Mouse (Mus musculus) ES-Bruce4 (cell line): ENCODE results near the gene Zbtb16.

Source experiments
- CTCF ChIP-seq: IDR thresholded peaks from one replicate; pipeline ENCODE4 v1.8.1; 2011; ENCODE audit warnings: low read depth, low read length
- POLR2A ChIP-seq: IDR thresholded peaks from one replicate; pipeline ENCODE4 v1.8.1; 2011; ENCODE audit warnings: low read length; ENCODE audit not compliant: insufficient read depth

DNA sequence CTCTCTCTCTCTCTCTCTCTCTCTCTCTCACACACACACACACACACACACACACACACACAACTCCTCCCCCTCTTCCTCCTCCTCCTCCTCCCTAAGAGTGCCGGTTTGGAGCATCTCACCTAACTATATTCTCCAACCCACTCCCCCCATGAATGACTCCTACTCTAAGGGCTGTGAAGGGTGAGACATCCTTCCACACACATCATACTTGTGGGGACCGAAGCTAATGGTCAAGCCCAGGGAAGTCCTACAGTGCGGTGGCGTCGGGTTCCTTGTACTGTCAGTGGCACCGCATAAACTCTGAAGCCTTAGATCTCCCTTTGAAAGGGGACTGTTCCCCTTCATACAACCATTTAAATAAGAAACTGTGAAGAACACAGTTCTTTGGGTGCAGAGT lies 110.9 kb downstream of the Zbtb16 start:
- no peak for TF ChIP-seq POLR2A
- no peak for TF ChIP-seq CTCF
